Mouse (Mus musculus): ENCODE results near the gene Tmem53. TPM values are rescaled to one million over a fixed set of nuclear protein-coding genes. Genes with fewer than 3 reads are reported as not detected.

Tmem53 gene
- polyA plus RNA-seq, 1 experiment from 2014 or later = 6.5 TPM

DNA sequence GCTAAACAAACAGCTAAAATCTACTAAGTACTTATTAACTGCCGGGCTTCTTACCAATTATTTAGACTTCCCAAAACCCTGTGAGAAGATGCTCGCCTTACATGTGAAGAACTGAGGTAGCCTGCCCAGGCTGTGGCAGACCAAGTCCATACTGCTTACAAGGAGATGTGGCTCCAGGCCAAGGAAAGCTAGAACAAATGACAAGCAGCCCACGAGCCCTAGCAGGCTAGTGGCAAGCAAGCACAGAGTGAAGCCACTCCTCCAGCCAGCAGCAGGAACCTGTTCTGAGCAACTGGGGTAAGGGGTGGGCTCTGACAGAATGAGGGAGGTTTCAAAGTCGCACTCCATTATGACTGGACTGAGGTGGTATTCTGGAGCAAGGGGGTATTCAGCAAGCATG lies 23.0 kb downstream of the Tmem53 start:
- no peak overlapping the region for H3K27ac ChIP-seq (replicated peaks)
- no peak overlapping the region for H3K4me3 ChIP-seq
- H3K4me2 ChIP-seq (replicated peaks) = no peak overlapping the region
- no peak for ATAC-seq (replicated peaks)
- H3K27me3 ChIP-seq = no peaks in the 10 kb centered on the region
- 0 out of 2 replicates have a peak, but pooled peaks cover 8% of the 10 kb centered on the region for H3K4me1 ChIP-seq
- H3K9me3 ChIP-seq = no peaks in the 10 kb centered on the region
- no peak overlapping the region for H3K9ac ChIP-seq (replicated peaks)
- WGBS = 93% methylated on average over 4 of the region's 4 CpGs
- H3K36me3 ChIP-seq = peaks cover 78% of the 10 kb centered on the region

DNA sequence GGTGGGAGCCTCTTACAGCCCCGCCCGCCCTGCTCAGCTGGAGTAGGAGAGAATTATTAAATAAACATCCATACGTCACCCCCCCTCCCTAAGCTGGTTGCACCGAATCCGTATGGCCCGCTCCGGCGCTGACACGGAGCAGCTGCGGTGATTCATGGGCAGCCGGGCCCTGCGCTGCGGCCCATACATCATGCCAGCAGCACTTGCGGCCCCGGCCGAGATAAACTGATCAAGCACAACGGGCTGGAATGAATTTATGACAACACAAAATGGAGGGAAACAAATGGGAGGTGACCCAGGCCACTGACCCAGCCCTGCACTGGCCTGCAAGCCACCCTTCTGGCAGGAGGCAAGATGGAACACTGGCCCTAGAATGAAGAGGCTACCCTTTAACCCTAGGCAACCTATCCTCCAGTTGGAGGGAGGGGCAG lies 24.5 kb downstream of the Tmem53 start:
- no peak overlapping the region for H3K9ac ChIP-seq (replicated peaks)
- ATAC-seq (replicated peaks) = no peak
- no peaks in the 10 kb centered on the region for H3K27me3 ChIP-seq
- H3K4me1 ChIP-seq = peaks cover 20% of the 10 kb centered on the region
- no peak overlapping the region for H3K27ac ChIP-seq (replicated peaks)
- WGBS = 96% methylated on average over 17 of the region's 17 CpGs
- no peak overlapping the region for H3K4me2 ChIP-seq (replicated peaks)
- H3K36me3 ChIP-seq = peaks cover 80% of the 10 kb centered on the region
- H3K4me3 ChIP-seq = no peak overlapping the region
- no peaks in the 10 kb centered on the region for H3K9me3 ChIP-seq

DNA sequence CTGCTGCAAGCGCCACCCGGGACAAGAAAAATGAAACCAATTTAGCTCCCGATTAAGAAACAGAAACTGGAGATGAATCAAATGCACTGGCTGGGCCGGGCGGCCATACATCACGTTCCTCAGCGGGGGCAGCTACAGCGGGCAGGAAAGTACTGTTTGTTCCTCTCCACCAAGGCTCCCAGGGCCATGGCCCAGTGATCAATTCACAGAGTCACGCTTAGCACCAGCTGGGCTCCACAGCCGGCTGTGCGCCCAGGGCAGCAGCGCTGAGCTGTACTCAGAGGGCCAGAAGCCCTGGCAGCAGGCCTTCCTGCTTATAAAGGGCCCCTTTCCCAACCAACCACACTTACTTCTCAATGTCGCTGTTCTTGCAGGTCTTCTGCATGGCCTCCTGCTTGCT lies 25.3 kb downstream of the Tmem53 start:
- Histone ChIP-seq H3K36me3 (peaks cover 80% of the 10 kb centered on the region), H3K9ac (replicated peaks) (no peak overlapping the region), H3K27ac (replicated peaks) (no peak overlapping the region), H3K4me1 (peaks cover 23% of the 10 kb centered on the region), H3K9me3 (no peaks in the 10 kb centered on the region), H3K4me3 (no peak overlapping the region), H3K27me3 (no peaks in the 10 kb centered on the region), H3K4me2 (replicated peaks) (no peak overlapping the region)
- 93% methylated on average over 13 of the region's 13 CpGs for WGBS
- no peak for ATAC-seq (replicated peaks)

DNA sequence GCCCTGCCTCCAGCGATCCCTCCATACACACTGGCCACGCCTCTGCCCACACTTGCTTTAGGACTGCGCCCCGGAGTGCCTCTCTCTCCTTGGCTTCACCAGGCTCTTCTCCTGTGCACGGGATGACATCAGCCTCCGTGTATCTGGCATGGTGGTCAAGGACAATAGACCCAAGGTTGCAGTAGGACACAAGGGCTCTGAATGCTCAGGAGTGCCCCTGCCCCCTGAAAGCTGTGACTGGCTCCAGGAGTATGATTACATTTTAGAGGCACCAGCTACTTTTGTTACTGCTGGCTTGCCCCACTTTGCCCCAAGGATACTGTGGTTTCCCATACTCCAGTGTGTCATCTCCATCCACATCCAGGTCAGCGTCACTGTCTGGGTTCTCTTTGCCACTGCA lies 25.9 kb downstream of the Tmem53 start:
- no peak for ATAC-seq (replicated peaks)
- WGBS = 92% methylated on average over 7 of the region's 7 CpGs
- Histone ChIP-seq H3K27ac (replicated peaks) (no peak overlapping the region), H3K4me3 (no peak overlapping the region), H3K36me3 (peaks cover 73% of the 10 kb centered on the region), H3K4me2 (replicated peaks) (no peak overlapping the region), H3K9me3 (no peaks in the 10 kb centered on the region), H3K27me3 (no peaks in the 10 kb centered on the region), H3K4me1 (peaks cover 19% of the 10 kb centered on the region), H3K9ac (replicated peaks) (no peak overlapping the region)

DNA sequence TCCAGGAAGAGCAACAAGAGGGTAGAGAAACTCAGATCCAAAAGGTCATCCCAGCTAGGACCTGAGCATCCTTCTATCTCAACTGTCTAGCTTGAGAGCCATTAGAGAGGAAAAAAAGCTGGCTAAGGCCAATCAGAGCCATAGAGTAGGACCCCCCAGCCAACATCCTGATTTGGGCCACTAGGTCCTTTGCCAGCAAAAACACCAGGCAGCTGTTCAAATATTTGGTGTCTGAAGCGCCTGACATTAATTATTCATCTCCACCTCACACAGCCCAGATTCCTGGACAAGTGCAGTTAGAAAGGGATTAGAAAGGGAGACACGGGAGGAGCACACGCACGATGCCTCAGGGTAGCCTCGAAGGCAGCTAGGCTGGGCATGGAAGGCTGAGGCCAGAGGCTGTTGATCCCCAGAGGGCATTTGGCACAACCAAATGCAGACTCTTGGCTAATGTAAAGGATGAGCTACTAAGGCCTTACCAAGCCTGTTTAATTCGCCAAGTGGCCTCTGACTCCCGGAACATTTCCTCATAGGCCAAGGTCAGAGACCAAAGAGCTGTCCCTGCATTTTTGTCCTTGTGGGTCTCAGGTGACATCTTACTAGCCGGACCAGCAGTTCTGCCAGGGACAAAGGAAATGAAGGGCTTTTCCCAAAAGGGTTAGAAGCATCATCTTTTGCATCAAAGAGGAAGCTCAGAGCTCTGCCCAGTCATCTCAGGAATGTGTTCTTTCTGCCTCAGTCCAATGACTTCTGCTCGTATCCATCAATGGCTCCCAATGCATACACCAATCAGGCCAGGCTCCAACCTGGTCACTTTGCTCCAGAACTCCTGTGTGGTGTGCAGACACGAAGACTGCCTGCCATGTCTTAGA lies 26.9 kb downstream of the Tmem53 start:
- no peak overlapping the region for H3K9ac ChIP-seq (replicated peaks)
- H3K27ac ChIP-seq (replicated peaks) = no peak overlapping the region
- no peaks in the 10 kb centered on the region for H3K9me3 ChIP-seq
- WGBS = 76% methylated on average over 10 of the region's 10 CpGs
- H3K27me3 ChIP-seq = no peaks in the 10 kb centered on the region
- ATAC-seq (replicated peaks) = no peak
- no peak overlapping the region for H3K4me2 ChIP-seq (replicated peaks)
- peaks cover 24% of the 10 kb centered on the region for H3K4me1 ChIP-seq
- peaks cover 65% of the 10 kb centered on the region for H3K36me3 ChIP-seq
- no peak overlapping the region for H3K4me3 ChIP-seq

DNA sequence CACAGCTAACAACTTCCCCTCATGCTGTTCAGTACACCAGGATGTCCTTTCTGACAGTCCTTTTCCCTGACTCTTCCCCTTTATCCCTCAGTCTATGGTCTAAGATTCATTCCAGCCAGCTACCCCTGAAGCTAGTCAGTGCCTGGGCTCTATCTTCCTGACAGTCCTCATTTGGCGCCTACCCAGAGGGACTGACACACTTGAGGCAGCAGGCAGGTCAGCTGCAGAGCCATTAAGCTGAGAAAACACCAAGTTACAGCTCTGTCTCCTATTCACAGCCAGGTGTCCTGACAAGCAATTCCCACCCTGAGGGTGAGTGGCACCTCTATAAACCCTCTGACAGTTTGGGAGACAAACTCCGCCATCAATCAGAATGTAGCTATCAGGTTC lies 27.5 kb downstream of the Tmem53 start:
- Histone ChIP-seq H3K9ac (replicated peaks) (no peak overlapping the region), H3K4me1 (peaks cover 30% of the 10 kb centered on the region), H3K27ac (replicated peaks) (no peak overlapping the region), H3K36me3 (peaks cover 64% of the 10 kb centered on the region), H3K4me2 (replicated peaks) (no peak overlapping the region), H3K9me3 (no peaks in the 10 kb centered on the region), H3K27me3 (no peaks in the 10 kb centered on the region), H3K4me3 (no peak overlapping the region)
- no peak for ATAC-seq (replicated peaks)
- 88% methylated on average over 2 of the region's 2 CpGs for WGBS

DNA sequence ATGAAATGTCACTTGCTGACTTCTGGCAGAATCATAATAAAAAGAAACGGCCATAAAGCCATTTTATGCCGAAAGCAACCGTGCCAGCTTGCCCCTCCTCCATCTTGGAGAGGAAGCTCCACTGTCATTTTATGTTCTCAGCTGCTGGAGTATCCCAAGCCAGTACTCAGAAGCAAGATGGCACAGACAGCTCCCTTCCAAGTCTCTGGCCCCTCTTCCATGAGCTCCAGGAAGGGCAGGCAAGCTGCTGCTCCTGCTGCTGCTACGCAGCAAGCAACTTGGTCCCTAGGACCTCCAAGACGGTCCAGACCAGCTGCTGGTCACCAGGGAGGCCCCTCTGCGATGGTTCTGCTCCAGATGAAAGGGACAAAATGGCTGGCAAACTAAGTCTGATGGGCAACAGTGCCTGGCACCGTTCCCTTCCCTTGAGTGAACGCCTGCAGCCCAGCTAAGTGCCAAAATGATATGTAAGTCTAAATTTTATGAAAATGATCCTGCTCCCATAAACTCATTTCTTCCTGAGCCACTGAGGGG lies 28.7 kb downstream of the Tmem53 start:
- ATAC-seq (replicated peaks) = no peak
- H3K4me3 ChIP-seq = no peak overlapping the region
- no peak overlapping the region for H3K9ac ChIP-seq (replicated peaks)
- H3K9me3 ChIP-seq = no peaks in the 10 kb centered on the region
- WGBS = 79% methylated on average over 8 of the region's 8 CpGs
- no peaks in the 10 kb centered on the region for H3K27me3 ChIP-seq
- peak overlapping the region; percentile 62 for H3K27ac ChIP-seq (replicated peaks)
- peaks cover 64% of the 10 kb centered on the region for H3K36me3 ChIP-seq
- H3K4me2 ChIP-seq (replicated peaks) = no peak overlapping the region
- H3K4me1 ChIP-seq = peaks cover 40% of the 10 kb centered on the region

DNA sequence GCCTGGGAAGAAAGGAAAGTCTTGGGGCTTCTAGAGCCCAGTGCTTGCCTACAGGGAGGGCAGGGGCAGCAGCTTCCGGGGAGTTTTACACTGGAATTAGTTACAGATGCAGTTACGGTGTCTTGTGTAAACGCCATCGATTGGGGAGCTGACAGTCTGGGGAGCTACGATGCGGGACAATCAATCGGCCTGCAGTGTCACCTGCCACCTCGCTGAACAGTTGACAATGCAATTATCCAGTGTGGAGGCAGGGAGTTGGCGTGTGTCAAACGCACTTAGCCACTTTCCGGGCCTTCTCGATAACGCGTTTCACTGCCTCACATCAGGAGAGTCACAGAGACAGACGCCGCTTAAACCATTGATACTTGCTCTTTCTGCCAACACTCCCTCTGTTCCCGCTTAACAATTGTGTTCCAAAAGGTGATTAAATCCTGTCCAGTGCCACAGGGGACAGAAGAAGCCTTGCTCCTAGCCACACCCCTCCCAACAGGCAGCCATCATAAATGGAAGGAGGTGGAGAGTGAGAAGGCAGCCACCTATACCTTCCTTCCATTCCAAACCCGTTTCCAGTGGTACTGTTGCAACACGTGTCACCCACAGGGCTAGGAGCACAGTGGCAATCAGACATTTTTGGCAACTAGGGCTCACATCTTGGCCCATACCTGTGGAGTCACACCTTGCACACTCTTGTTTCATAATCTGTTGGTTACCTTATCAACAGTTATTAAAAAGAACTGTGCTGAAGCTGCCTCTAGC lies 29.5 kb downstream of the Tmem53 start:
- Histone ChIP-seq H3K4me1 (peaks cover 40% of the 10 kb centered on the region), H3K9ac (replicated peaks) (no peak overlapping the region), H3K4me2 (replicated peaks) (no peak overlapping the region), H3K27ac (replicated peaks) (peak overlapping the region; percentile 62), H3K4me3 (no peak overlapping the region), H3K9me3 (no peaks in the 10 kb centered on the region), H3K27me3 (no peaks in the 10 kb centered on the region), H3K36me3 (peaks cover 61% of the 10 kb centered on the region)
- 70% methylated on average over 19 of the region's 19 CpGs for WGBS
- no peak for ATAC-seq (replicated peaks)

DNA sequence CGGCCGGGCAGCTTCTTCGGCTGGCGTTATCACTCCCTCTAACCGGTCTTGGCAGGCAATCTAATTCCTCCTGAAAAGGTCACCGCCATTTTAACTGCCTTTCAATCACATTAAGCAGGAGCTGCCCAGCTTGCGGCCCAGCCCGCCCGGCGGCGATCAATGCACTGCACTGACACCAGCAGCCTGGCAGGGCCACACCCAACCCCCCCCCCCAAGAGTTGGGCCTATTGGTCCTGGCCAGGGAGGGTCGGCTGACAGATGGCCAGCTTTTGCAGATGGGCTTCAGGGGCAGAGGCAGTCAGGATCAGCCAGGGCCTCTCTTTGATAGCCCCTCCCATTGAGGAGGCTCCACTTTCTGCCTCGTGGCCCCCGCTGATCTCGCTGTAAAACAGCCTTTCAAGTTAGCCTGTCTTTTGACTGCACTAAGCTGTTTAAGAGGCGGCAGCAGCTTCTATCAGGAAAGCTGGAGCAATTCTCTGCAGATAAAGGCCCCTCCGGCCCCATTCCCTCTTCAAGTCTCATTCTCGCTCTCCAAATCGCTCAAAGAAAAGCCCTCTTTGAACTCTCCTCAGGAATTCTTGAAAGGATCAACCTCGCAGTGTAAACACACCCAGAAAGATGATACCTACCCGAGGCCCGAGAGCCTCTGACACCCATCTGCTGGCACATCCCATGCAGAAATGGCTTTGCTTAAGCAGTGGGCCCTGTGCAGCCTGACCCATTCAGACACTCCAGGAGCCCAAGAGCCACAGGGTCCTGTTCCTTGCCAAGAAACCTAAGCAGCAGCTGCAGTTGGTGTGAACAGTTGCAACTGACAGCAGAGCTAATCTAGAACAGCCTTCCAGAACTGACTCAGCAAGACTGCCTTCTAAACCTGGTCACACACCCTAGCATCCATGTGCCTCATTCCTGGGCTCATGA lies 31.8 kb downstream of the Tmem53 start:
- Histone ChIP-seq H3K36me3 (peaks cover 46% of the 10 kb centered on the region), H3K4me1 (peaks cover 61% of the 10 kb centered on the region), H3K4me3 (no peak overlapping the region), H3K27me3 (no peaks in the 10 kb centered on the region), H3K9me3 (no peaks in the 10 kb centered on the region), H3K9ac (replicated peaks) (0 out of 2 replicates have a peak overlapping the region, but pooled peaks have one; percentile 28), H3K4me2 (replicated peaks) (no peak overlapping the region), H3K27ac (replicated peaks) (peak overlapping the region; percentile 40)
- 17% methylated on average over 22 of the region's 22 CpGs for WGBS
- ATAC-seq (replicated peaks) = peak; percentile 44

DNA sequence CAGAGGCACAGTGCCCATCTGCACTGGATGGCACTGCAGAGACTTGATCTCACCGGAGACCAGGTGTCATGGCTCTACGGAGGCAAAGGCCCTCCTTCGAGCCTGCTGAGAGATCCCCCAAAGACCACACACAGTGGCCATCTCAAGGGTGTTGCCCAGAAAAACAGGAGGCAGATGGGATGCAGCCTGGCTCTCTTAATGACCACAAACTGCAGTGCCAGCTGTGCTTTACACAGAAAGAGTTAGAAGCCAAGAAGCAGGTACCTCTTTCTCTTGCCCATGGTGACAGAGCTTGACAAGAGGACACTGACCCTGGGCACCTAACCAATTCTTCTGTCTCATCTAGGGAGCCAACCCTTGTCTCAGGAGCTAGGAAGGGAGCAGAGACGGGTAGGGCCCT lies 32.6 kb downstream of the Tmem53 start:
- peaks cover 42% of the 10 kb centered on the region for H3K36me3 ChIP-seq
- no peak overlapping the region for H3K4me3 ChIP-seq
- no peak overlapping the region for H3K4me2 ChIP-seq (replicated peaks)
- no peaks in the 10 kb centered on the region for H3K9me3 ChIP-seq
- ATAC-seq (replicated peaks) = no peak
- no peak overlapping the region for H3K9ac ChIP-seq (replicated peaks)
- no peaks in the 10 kb centered on the region for H3K27me3 ChIP-seq
- peaks cover 62% of the 10 kb centered on the region for H3K4me1 ChIP-seq
- H3K27ac ChIP-seq (replicated peaks) = peak overlapping the region; percentile 41; the same call in 1 of the 2 replicates
- WGBS = 54% methylated on average over 4 of the region's 4 CpGs

DNA sequence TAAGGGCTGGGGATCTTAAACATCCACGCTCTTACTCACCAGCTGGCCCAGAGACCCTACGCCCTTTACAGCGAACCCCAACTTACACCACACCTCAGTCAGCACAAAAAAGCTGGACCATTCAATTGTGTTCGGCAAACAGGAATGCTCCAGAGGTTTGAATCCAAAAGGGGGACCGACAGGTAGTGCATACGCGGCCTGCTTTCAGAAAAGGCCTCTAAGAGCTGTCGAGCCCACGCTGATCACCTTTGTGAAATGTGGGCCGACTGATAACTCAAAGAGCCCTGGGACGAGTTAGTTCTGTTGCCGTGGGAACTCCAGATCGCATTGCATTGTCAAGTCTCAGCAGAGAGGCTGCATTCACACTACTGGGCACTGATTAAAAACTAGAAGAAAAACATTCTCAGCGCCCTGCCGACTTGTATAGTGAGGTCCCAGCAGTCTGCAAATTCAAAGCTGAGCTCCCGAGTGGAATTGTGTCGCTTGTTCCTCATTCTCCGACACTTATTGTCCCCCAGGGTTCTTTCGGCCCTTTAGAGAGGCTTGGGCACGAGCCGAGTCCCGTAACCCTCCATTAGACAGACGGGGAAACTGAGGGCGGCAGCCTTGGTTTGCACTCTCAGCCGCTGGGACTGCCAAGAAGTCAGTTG lies 36.7 kb downstream of the Tmem53 start:
- Histone ChIP-seq H3K9ac (replicated peaks) (peak overlapping the region; percentile 74), H3K27ac (replicated peaks) (peak overlapping the region; percentile 94), H3K4me3 (peak overlapping the region; percentile 77), H3K27me3 (no peaks in the 10 kb centered on the region), H3K9me3 (no peaks in the 10 kb centered on the region), H3K4me1 (peaks cover 49% of the 10 kb centered on the region), H3K36me3 (peaks cover 27% of the 10 kb centered on the region), H3K4me2 (replicated peaks) (peak overlapping the region; percentile 73)
- peak; percentile 36; the same call in 1 of the 2 replicates for ATAC-seq (replicated peaks)
- 12% methylated on average over 25 of the region's 25 CpGs for WGBS

All from forebrain, embryonic 15.5 days (tissue).